Mouse (Mus musculus) left cerebral cortex, adult 18-20 months (tissue): Measurements from ENCODE around the gene Sez6l2. TPM values are rescaled to one million over a fixed set of nuclear protein-coding genes. Genes with fewer than 3 reads are reported as not detected.

Experiments used
- DNase-seq, 2 experiments: peaks; one replicate each; pipeline ENCODE4 v3.0.0; 2021 to 2022; ENCODE audit warnings: low spot score in 2 of 2, mixed read lengths in 1 of 2
- total RNA-seq, 2 experiments: library from RNA; stranded (reverse); gene quantifications; 2 replicates each; pipeline ENCODE4 v1.2.3; 2021

Sez6l2 gene
- total RNA-seq, 2 experiments from 2014 or later: 407 to 416 TPM

GRCm38 (mm10) chr7:126955125-126955524 lies 4.8 kb downstream of the Sez6l2 start:
- DNase-seq: no peak

GRCm38 (mm10) chr7:126959780-126960179 lies 9.4 kb downstream of the Sez6l2 start:
- no peak for DNase-seq

GRCm38 (mm10) chr7:126961095-126961494 lies 10.7 kb downstream of the Sez6l2 start:
- DNase-seq: no peak

- no peak for DNase-seq
Observed at GRCm38 (mm10) chr7:126961965-126962364, 11.6 kb downstream of the Sez6l2 start.

- DNase-seq: no peak
Observed at GRCm38 (mm10) chr7:126963548-126964286, 13.4 kb downstream of the Sez6l2 start.

- DNase-seq: no peak
Observed at GRCm38 (mm10) chr7:126965568-126965967, 15.2 kb downstream of the Sez6l2 start.

- DNase-seq: no peak
Observed at GRCm38 (mm10) chr7:126967361-126967760, 17.0 kb downstream of the Sez6l2 start.

GRCm38 (mm10) chr7:126975493-126975892 lies 25.1 kb downstream of the Sez6l2 start:
- DNase-seq: no peak

GRCm38 (mm10) chr7:126975893-126975949 lies 25.4 kb downstream of the Sez6l2 start, which contains the start of gene Cdipt:
TSS of gene Cdipt (plus strand) at chr7:126975914.
- DNase-seq: no peak

GRCm38 (mm10) chr7:126975950-126976866 lies 25.8 kb downstream of the Sez6l2 start, which contains the start of gene Cdiptos:
TSS of gene Cdiptos (minus strand) at chr7:126976098.
- peak; percentile 97 to 98 for DNase-seq

- no peak for DNase-seq
Observed at GRCm38 (mm10) chr7:126976878-126977459, 26.6 kb downstream of the Sez6l2 start.

- DNase-seq: no peak
Observed at GRCm38 (mm10) chr7:126978841-126979240, 28.5 kb downstream of the Sez6l2 start.

GRCm38 (mm10) chr7:126981601-126982000 lies 31.2 kb downstream of the Sez6l2 start:
- no peak for DNase-seq

GRCm38 (mm10) chr7:126982054-126982453 lies 31.7 kb downstream of the Sez6l2 start:
- DNase-seq: no peak

GRCm38 (mm10) chr7:126983113-126983512 lies 32.8 kb downstream of the Sez6l2 start:
- no peak for DNase-seq

GRCm38 (mm10) chr7:126984667-126985444 lies 34.5 kb downstream of the Sez6l2 start:
- peak; percentile 58 to 72 for DNase-seq

- peak; percentile 42 to 43 for DNase-seq
Observed at GRCm38 (mm10) chr7:126986319-126986718, 36.0 kb downstream of the Sez6l2 start.

- no peak for DNase-seq
Observed at GRCm38 (mm10) chr7:126988816-126989215, 38.5 kb downstream of the Sez6l2 start.

- DNase-seq: no peak
Observed at GRCm38 (mm10) chr7:126996449-126996848, 46.1 kb downstream of the Sez6l2 start.

- DNase-seq: no peak
Observed at GRCm38 (mm10) chr7:126999568-126999967, 49.2 kb downstream of the Sez6l2 start.

GRCm38 (mm10) chr7:127003620-127004019 lies 53.3 kb downstream of the Sez6l2 start:
- DNase-seq: no peak
